Comparison of ENCODE assay signal across 25 mouse cellular contexts in genomic region chr3:35994552-35995531, GRCm38 (mm10). TPM values are rescaled to one million over a fixed set of nuclear protein-coding genes. Genes with fewer than 3 reads are reported as not detected.
DNase-seq lines count a peak whose midpoint lies in the region; ATAC-seq and TF ChIP-seq lines count a peak whose summit lies in the region.
"Had no signal": no experiment of that assay in that cellular context is flagged by ENCODE, and none has a peak within 500 bp of the region (broad histone marks: within the 10 kb centered on the region; RNA-seq: fewer than 3 reads in every experiment).

No protein-coding gene starts in this region.

- no peak for TF ChIP-seq CTCF in kidney, postnatal 0 days (IDR thresholded peaks at IDR 0.05; ENCODE audit: low read depth)
- no peak for TF ChIP-seq CTCF in heart, postnatal 0 days (IDR thresholded peaks at IDR 0.05; ENCODE audit: low read depth)
- no peak for TF ChIP-seq CTCF in stomach, postnatal 0 days (IDR thresholded peaks at IDR 0.05; ENCODE audit: low read depth)
- no peak for TF ChIP-seq CTCF in thymus, adult 2 months (IDR thresholded peaks at IDR 0.05; ENCODE audit: borderline replicate concordance, control insufficient read depth, extremely low read depth, insufficient read depth, low read length, poor library complexity)

- 51% methylated on average over 11 of the region's 11 CpGs for WGBS in heart, embryonic 10.5 days
- 74% methylated on average over 11 of the region's 11 CpGs for WGBS in kidney, postnatal 0 days
- WGBS in kidney, embryonic 15.5 days: 71% methylated on average over 11 of the region's 11 CpGs
- WGBS in heart, postnatal 0 days: 42% methylated on average over 11 of the region's 11 CpGs
- 51% methylated on average over 11 of the region's 11 CpGs for WGBS in stomach, postnatal 0 days
- 94% methylated on average over 11 of the region's 11 CpGs for WGBS in thymus, adult 2 months

- intact Hi-C loops in heart, postnatal 36 days (cut with DNase I): loop anchor here (5.0 to 10.0 kb wide), 2 partner anchors 243 to 480 kb away; partner anchors contain the start of genes 1810062G17Rik, Anxa5 and Atp11b

- no peak for TF ChIP-seq EP300 in heart, postnatal 0 days (IDR thresholded peaks at IDR 0.05; ENCODE audit: low read depth)
- TF ChIP-seq EP300 in stomach, postnatal 0 days (optimal IDR thresholded peaks at IDR 0.05): no peak

- no peaks in the 10 kb centered on the region for H3K9me3 ChIP-seq in heart, embryonic 10.5 days
- no peaks in the 10 kb centered on the region for H3K9me3 ChIP-seq in kidney, postnatal 0 days (replicated peaks; ENCODE audit: low read length)
- no peaks in the 10 kb centered on the region for H3K9me3 ChIP-seq in kidney, embryonic 15.5 days (replicated peaks)
- no peaks in the 10 kb centered on the region for H3K9me3 ChIP-seq in heart, postnatal 0 days (replicated peaks; ENCODE audit: control insufficient read depth, low read length)
- H3K9me3 ChIP-seq in stomach, postnatal 0 days (ENCODE audit: control insufficient read depth, low read length): no peaks in the 10 kb centered on the region
- H3K9me3 ChIP-seq: hindbrain, embryonic 15.5 days had no signal

- peaks cover 23% of the 10 kb centered on the region for H3K36me3 ChIP-seq in heart, embryonic 10.5 days
- peaks cover 15% of the 10 kb centered on the region for H3K36me3 ChIP-seq in kidney, postnatal 0 days (ENCODE audit: insufficient read depth, low read length)
- H3K36me3 ChIP-seq in kidney, embryonic 15.5 days: peaks cover 40% of the 10 kb centered on the region
- H3K36me3 ChIP-seq in heart, postnatal 0 days (replicated peaks; ENCODE audit: control insufficient read depth, insufficient read depth, low read length): peaks cover 19% of the 10 kb centered on the region
- peaks cover 3% of the 10 kb centered on the region; the same call in 1 of the 2 replicates for H3K36me3 ChIP-seq in stomach, postnatal 0 days (ENCODE audit: control insufficient read depth, insufficient read depth, low read length)
- 0 out of 2 replicates have a peak, but pooled peaks cover 1% of the 10 kb centered on the region for H3K36me3 ChIP-seq in thymus, adult 2 months (ENCODE audit: control insufficient read depth, insufficient read depth, low read length)

- peaks cover 8% of the 10 kb centered on the region; the same call in 1 of the 2 replicates for H3K4me1 ChIP-seq in heart, embryonic 10.5 days
- H3K4me1 ChIP-seq in kidney, postnatal 0 days (replicated peaks; ENCODE audit: insufficient read depth, low read length): no peaks in the 10 kb centered on the region
- 0 out of 2 replicates have a peak, but pooled peaks cover 2% of the 10 kb centered on the region for H3K4me1 ChIP-seq in kidney, embryonic 15.5 days
- H3K4me1 ChIP-seq in heart, postnatal 0 days (ENCODE audit: control insufficient read depth, insufficient read depth): peaks cover 19% of the 10 kb centered on the region
- no peaks in the 10 kb centered on the region for H3K4me1 ChIP-seq in stomach, postnatal 0 days (replicated peaks; ENCODE audit: control insufficient read depth, insufficient read depth)
- peaks cover 2% of the 10 kb centered on the region; the same call in 1 of the 2 replicates for H3K4me1 ChIP-seq in thymus, adult 2 months (replicated peaks; ENCODE audit: control insufficient read depth, insufficient read depth, low read length)

- no peak for TF ChIP-seq POLR2A in thymus, adult 2 months (IDR thresholded peaks at IDR 0.05; ENCODE audit: control insufficient read depth, extremely low read depth, insufficient read depth, low read length, poor library complexity)

- no peak overlapping the region for H3K4me2 ChIP-seq in kidney, postnatal 0 days (ENCODE audit: low read length)
- no peak overlapping the region for H3K4me2 ChIP-seq in kidney, embryonic 15.5 days
- no peak overlapping the region for H3K4me2 ChIP-seq in heart, postnatal 0 days (ENCODE audit: low read depth, low read length)
- no peak overlapping the region for H3K4me2 ChIP-seq in stomach, postnatal 0 days (replicated peaks; ENCODE audit: low read depth)
- H3K4me2 ChIP-seq: hindbrain, embryonic 15.5 days; lung, embryonic 14.5 days had no signal

- H3K4me3 ChIP-seq in heart, embryonic 10.5 days: no peak overlapping the region
- H3K4me3 ChIP-seq in kidney, postnatal 0 days (replicated peaks; ENCODE audit: low read depth, low read length): no peak overlapping the region
- H3K4me3 ChIP-seq in kidney, embryonic 15.5 days (replicated peaks): no peak overlapping the region
- no peak overlapping the region for H3K4me3 ChIP-seq in heart, postnatal 0 days (ENCODE audit: low read depth, low read length)
- no peak overlapping the region for H3K4me3 ChIP-seq in stomach, postnatal 0 days (ENCODE audit: low read depth, low read length)
- H3K4me3 ChIP-seq in thymus, adult 2 months (ENCODE audit: control insufficient read depth, insufficient read depth, low read length): no peak overlapping the region
- H3K4me3 ChIP-seq: hindbrain, embryonic 15.5 days; left cerebral cortex, adult 2 months had no signal

- H3K9ac ChIP-seq in kidney, postnatal 0 days (ENCODE audit: low read depth, low read length): no peak overlapping the region
- no peak overlapping the region for H3K9ac ChIP-seq in kidney, embryonic 15.5 days
- no peak overlapping the region for H3K9ac ChIP-seq in heart, postnatal 0 days (replicated peaks; ENCODE audit: low read depth, low read length)
- no peak overlapping the region for H3K9ac ChIP-seq in stomach, postnatal 0 days (ENCODE audit: low read length)
- H3K9ac ChIP-seq: hindbrain, embryonic 15.5 days; lung, embryonic 14.5 days had no signal

- H3K27ac ChIP-seq in heart, embryonic 10.5 days: peak overlapping the region; percentile 8; the same call in 1 of the 2 replicates
- H3K27ac ChIP-seq in kidney, postnatal 0 days: no peak overlapping the region
- no peak overlapping the region for H3K27ac ChIP-seq in kidney, embryonic 15.5 days
- H3K27ac ChIP-seq in heart, postnatal 0 days (ENCODE audit: low read depth): peak overlapping the region; percentile 44
- H3K27ac ChIP-seq in stomach, postnatal 0 days (replicated peaks): no peak overlapping the region
- H3K27ac ChIP-seq in thymus, adult 2 months (ENCODE audit: control insufficient read depth, insufficient read depth, low read length): no peak overlapping the region
- H3K27ac ChIP-seq: hindbrain, embryonic 15.5 days; left cerebral cortex, adult 2 months had no signal

- peak; percentile 82 for ATAC-seq in kidney, postnatal 0 days (replicated peaks; ENCODE audit: low FRiP score, low read depth)
- ATAC-seq in kidney, embryonic 15.5 days (replicated peaks; ENCODE audit: low FRiP score): no peak
- peak; percentile 65 for ATAC-seq in heart, postnatal 0 days (ENCODE audit: insufficient read depth, low read depth)
- ATAC-seq in stomach, postnatal 0 days (ENCODE audit: low FRiP score, low TSS enrichment): peak; percentile 86
- ATAC-seq: forebrain, embryonic 14.5 days had no signal

- no peaks in the 10 kb centered on the region for H3K27me3 ChIP-seq in heart, embryonic 10.5 days (ENCODE audit: insufficient read depth, poor library complexity, severe bottlenecking)
- no peaks in the 10 kb centered on the region for H3K27me3 ChIP-seq in kidney, postnatal 0 days (ENCODE audit: insufficient read depth, low read length)
- H3K27me3 ChIP-seq in kidney, embryonic 15.5 days: no peaks in the 10 kb centered on the region
- no peaks in the 10 kb centered on the region for H3K27me3 ChIP-seq in heart, postnatal 0 days (ENCODE audit: control insufficient read depth, insufficient read depth, low read length)
- no peaks in the 10 kb centered on the region for H3K27me3 ChIP-seq in stomach, postnatal 0 days (ENCODE audit: control insufficient read depth, insufficient read depth, low read length)
- no peaks in the 10 kb centered on the region for H3K27me3 ChIP-seq in thymus, adult 2 months (ENCODE audit: control insufficient read depth, insufficient read depth, low read length)
- H3K27me3 ChIP-seq: hindbrain, embryonic 15.5 days had no signal

- DNase-seq in heart, embryonic 10.5 days (ENCODE audit: low spot score): no peak
- DNase-seq in heart, postnatal 36 days: no peak
- DNase-seq in kidney, postnatal 0 days (ENCODE audit: low spot score): no peak
- DNase-seq in heart, postnatal 0 days (ENCODE audit: low spot score): no peak
- DNase-seq in stomach, postnatal 0 days (ENCODE audit: low spot score): peak; percentile 57
- DNase-seq in thymus, adult 2 months: no peak
- no peak for DNase-seq in layer of hippocampus, adult 9-10 months (ENCODE audit: low spot score)
- DNase-seq: adrenal gland, adult 2 months; cerebellum, adult 8-10 months; gastrocnemius, postnatal 14 days; kidney, adult 11 months; layer of hippocampus, adult 9-11 months; left cerebral cortex, postnatal 4 days; lung, embryonic 14.5 days; lung, postnatal 36 days; retina, postnatal 1 day; right cerebral cortex, postnatal 4 days; thymus, postnatal 36 days had no signal

RNA-seq across cellular contexts. Expression of gene Mccc1, which starts 5.6 kb away (rescaled TPM):
- 45.5 and 48.9 TPM in 2 replicates for polyA plus RNA-seq in heart, embryonic 10.5 days (2016; fragmentation: Nextera tagmentation; extraction: Ambion mirVana)
- 10 to 100 TPM; 91.8 to 92.6 TPM for total RNA-seq in heart, postnatal 36 days (2021)
- 101 and 108 TPM in 2 replicates for polyA plus RNA-seq in kidney, postnatal 0 days (2015; fragmentation: Nextera tagmentation; extraction: Ambion mirVana)
- polyA plus RNA-seq in kidney, embryonic 15.5 days (2015; fragmentation: Nextera tagmentation; extraction: Ambion mirVana): 50.4 and 56.8 TPM in 2 replicates
- total RNA-seq in heart, postnatal 0 days (2014; rRNA removed; ENCODE audit: low replicate concordance): 8.6 and 22.2 TPM in 2 replicates
- polyA plus RNA-seq in heart, postnatal 0 days (2015; fragmentation: Nextera tagmentation; extraction: Ambion mirVana): 77.0 and 79.3 TPM in 2 replicates
- polyA plus RNA-seq in stomach, postnatal 0 days (2015; fragmentation: Nextera tagmentation; extraction: Ambion mirVana): 19.6 and 24.8 TPM in 2 replicates
- 17.3 and 20.5 TPM in 2 replicates for polyA plus RNA-seq in thymus, adult 2 months (2012; rRNA removed)

RNA-seq across cellular contexts. Expression of gene Dcun1d1, which starts 57.6 kb away (rescaled TPM):
- polyA plus RNA-seq in heart, embryonic 10.5 days (2016; fragmentation: Nextera tagmentation; extraction: Ambion mirVana): 80.2 and 89.6 TPM in 2 replicates
- 10 to 100 TPM; 52.6 to 60.9 TPM for total RNA-seq in heart, postnatal 36 days (2021)
- polyA plus RNA-seq in kidney, postnatal 0 days (2015; fragmentation: Nextera tagmentation; extraction: Ambion mirVana): 94.9 and 102 TPM in 2 replicates
- 93.1 and 95.5 TPM in 2 replicates for polyA plus RNA-seq in kidney, embryonic 15.5 days (2015; fragmentation: Nextera tagmentation; extraction: Ambion mirVana)
- total RNA-seq in heart, postnatal 0 days (2014; rRNA removed; ENCODE audit: low replicate concordance): 27.2 and 72.9 TPM in 2 replicates
- 88.9 and 92.8 TPM in 2 replicates for polyA plus RNA-seq in heart, postnatal 0 days (2015; fragmentation: Nextera tagmentation; extraction: Ambion mirVana)
- 84.7 and 86.4 TPM in 2 replicates for polyA plus RNA-seq in stomach, postnatal 0 days (2015; fragmentation: Nextera tagmentation; extraction: Ambion mirVana)
- polyA plus RNA-seq in thymus, adult 2 months (2012; rRNA removed): 5.0 and 6.2 TPM in 2 replicates

RNA-seq across cellular contexts. Expression of gene Ccdc144b, which starts 58.5 kb away (rescaled TPM):
- 0.02 TPM in 1 of 2 replicates, not detected in the other for polyA plus RNA-seq in heart, embryonic 10.5 days (2016; fragmentation: Nextera tagmentation; extraction: Ambion mirVana)
- not detected for total RNA-seq in heart, postnatal 36 days (2021)
- polyA plus RNA-seq in kidney, postnatal 0 days (2015; fragmentation: Nextera tagmentation; extraction: Ambion mirVana): not detected in 2 replicates
- not detected in 2 replicates for polyA plus RNA-seq in kidney, embryonic 15.5 days (2015; fragmentation: Nextera tagmentation; extraction: Ambion mirVana)
- not detected in 2 replicates for total RNA-seq in heart, postnatal 0 days (2014; rRNA removed; ENCODE audit: low replicate concordance)
- 0.04 TPM in 2 replicates for polyA plus RNA-seq in heart, postnatal 0 days (2015; fragmentation: Nextera tagmentation; extraction: Ambion mirVana)
- polyA plus RNA-seq in stomach, postnatal 0 days (2015; fragmentation: Nextera tagmentation; extraction: Ambion mirVana): not detected in 2 replicates
- 0.01 and 0.03 TPM in 2 replicates for polyA plus RNA-seq in thymus, adult 2 months (2012; rRNA removed)
- total RNA-seq: common myeloid progenitor, adult 5-6 weeks; gastrocnemius, postnatal 14 days; left cerebral cortex, adult 2 months; left cerebral cortex, postnatal 4 days; liver, adult 2 months; midbrain, postnatal 0 days had no signal
- polyA plus RNA-seq: forebrain, embryonic 14.5 days; liver, adult 2 months; lung, embryonic 14.5 days had no signal

Comparison
In these comparisons a context has a peak if more than half of its experiments do, and no peak if none do; other contexts are left out.
1. H3K27ac ChIP-seq: peak in heart, embryonic 10.5 days (single experiment) and heart, postnatal 0 days (single experiment); none in kidney, postnatal 0 days (single experiment), kidney, embryonic 15.5 days (single experiment), stomach, postnatal 0 days (single experiment) and thymus, adult 2 months (single experiment).
2. RNA of gene Dcun1d1, which starts 57.6 kb away (polyA plus RNA-seq): 94.9 to 102 TPM in kidney, postnatal 0 days, 93.1 to 95.5 TPM in kidney, embryonic 15.5 days, 80.2 to 89.6 TPM in heart, embryonic 10.5 days, 88.9 to 92.8 TPM in heart, postnatal 0 days and 84.7 to 86.4 TPM in stomach, postnatal 0 days; 5.0 to 6.2 TPM in thymus, adult 2 months; every median in the first group is over 10 times any median in the second.